Mouse (Mus musculus): ENCODE measurements at regions not wholly inside any gene's neighbourhood (a gene's known extent, or its start where the extent isn't known, plus 50 kb on each side); places are given as distances from the start of the nearest gene placed in this dataset.

DNA sequence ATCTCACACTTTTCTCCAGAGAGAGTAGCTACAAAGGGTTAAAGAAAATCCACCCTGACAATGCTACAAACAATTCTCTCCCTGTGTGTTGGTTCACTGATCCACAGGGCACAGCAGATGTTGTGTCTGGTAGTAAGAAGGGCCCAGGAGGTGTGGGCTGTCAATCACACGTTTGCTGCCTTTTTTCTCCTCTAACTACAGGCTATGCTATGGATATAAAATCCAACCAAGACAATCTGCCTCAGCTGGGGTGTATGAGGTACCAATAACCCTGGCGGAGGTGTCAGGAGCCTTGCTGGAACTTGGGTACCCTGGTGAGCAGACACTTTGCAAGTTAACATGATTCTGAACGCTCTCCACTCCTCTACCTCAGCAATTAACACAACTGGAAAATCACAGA lies 1002.1 kb upstream of the Pou3f2 start:
- DNase-seq (ENCODE audit: low read depth, low spot score): peak; percentile 54

DNA sequence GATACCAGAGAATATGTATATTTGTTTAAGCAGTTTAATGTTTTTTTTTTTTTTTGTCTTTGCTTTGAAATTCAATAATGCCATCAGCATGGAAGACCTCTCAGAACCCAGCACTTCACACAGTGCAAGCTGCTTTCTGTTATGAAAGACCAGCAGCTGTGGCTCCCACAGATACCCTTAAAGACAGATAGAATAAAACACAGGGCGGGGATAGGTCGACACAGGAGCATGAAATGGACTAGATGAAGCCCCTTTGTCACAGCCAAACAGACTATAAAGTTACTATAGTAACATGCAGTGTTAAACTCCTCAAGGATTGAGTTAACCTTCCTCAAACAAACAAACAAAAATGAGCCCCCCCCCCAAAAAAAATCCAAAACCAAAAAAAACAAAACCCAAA lies 1003.1 kb upstream of the Pou3f2 start:
- peak; percentile 35 for DNase-seq (ENCODE audit: low read depth, low spot score)

DNA sequence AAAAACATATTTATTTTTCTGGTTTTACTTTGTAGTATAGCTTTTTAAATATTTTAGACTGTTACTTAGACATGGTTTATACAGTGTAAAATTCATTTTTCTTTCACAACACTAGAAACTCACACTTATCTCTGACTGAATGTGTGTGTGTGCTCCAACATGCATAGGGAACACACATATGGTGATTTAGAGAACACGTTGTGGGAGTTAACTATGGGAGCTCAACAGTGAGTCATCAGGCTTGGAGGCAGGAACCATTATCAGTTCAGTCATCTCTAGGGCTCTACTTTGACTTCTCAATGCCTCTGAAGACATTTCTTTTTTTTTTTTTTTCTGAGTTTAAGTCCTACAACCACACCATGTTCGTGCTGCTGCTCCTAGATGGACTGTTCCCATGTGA lies 997.5 kb upstream of the Mms22l start:
- no peak for DNase-seq (ENCODE audit: low read depth, low spot score)

DNA sequence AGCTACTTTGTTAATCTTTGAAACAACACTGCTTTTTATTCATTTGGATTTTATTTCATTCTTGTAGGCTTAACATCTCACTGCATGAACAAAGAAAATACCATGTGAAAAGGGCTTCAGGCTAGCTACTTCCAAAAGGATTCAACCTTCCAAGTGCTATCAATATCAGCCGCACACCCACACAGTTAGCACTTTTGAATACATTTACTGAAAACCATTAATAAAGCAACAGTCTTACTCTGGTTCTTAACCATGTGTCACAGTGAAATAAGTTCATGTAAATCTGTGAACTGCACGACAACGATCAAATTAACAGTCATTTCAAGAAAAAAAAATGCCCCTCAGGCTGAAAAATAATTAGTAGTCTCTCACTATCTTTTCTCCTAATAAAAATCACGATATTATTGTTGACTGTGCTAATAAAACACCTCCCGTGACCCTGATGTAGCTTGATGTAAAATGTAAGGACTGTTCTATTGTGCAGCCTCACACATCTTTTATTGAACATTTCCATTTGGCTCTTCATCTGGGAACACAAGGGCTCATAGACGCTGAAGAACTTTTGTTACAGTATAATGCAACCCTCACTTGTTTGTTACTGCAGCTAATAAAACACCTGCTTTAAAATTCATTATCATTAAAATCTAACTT lies 991.4 kb upstream of the Mms22l start:
- DNase-seq (ENCODE audit: low read depth, low spot score): no peak

DNA sequence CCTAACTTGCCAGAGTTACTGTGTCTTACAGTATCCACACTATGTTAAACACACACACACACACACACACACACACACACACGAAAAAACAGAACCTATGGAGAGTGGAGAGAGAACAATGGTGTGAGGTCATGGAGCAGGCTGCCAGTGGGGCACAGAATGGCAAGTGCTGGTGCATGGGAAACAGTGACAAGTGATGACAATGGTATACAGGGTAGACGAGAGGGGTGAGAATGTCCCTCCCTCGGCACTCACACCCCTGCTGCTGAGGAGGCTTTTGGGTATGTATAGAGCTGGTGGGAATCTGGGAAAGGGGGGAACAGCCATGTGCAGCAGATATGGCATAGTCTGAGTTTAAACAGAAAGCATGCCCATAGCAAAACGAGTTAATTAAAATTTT lies 985.4 kb upstream of the Mms22l start:
- DNase-seq (ENCODE audit: low read depth, low spot score): no peak

DNA sequence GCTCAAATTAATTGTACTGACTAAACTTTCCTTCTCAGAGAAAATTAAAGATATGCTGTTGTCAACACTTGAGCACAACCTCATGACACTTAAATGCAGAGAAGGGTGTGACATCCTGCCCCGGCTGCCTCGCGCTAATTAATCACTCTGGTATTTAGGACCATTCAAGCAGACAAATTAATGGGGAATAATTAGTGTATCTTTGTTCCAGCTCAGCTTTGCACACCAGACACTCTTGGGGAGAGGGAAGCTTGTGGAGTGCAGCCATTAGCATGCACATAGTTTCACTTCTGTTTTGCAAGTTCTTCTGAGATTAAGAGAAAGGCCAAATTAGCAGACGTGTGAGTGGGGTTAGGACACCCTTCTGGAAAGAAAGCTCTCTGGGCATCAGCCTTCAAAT lies 984.2 kb upstream of the Mms22l start:
- DNase-seq (ENCODE audit: low read depth, low spot score): no peak

DNA sequence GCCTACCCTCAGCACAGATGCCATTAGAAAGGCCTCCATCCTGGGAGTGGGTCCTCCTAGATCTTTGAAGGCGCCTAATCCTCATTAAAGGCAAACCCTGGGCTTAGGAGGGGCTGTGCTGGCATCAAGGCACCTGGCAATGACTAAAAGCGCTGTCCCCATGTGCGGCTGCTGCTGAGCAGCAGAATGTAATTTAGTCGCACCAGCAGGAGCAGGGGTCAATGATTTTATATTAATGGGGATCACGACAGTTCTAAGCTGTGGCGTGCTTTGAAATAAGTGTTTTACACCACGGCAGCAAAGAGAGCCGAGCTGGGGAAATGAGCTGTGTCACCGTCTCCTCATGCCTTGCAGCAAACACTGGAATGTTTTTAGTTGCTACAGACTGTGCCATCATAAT lies 982.3 kb upstream of the Mms22l start:
- peak; percentile 39 for DNase-seq (ENCODE audit: low read depth, low spot score)

All from mesoderm, embryonic 11.5 days (tissue).